Mouse (Mus musculus) liver, postnatal 0 days (tissue): ENCODE measurements around the gene Zfp616.

Source experiments
- CTCF ChIP-seq: sonication (generic); IDR thresholded peaks from 2 replicates; pipeline ENCODE4 v1.5.1; 2016; ENCODE audit warnings: antibody characterized with exemption, low read depth
- EP300 ChIP-seq: IDR thresholded peaks from 2 replicates; pipeline ENCODE4 v1.6.1; 2016; ENCODE audit warnings: antibody characterized with exemption, low read depth, mild to moderate bottlenecking

GRCm38 (mm10) chr11:74105066-74105465 is 35.3 kb downstream of the Zfp616 start:
- TF ChIP-seq CTCF (no peak), EP300 (no peak)
